Mouse (Mus musculus) neural tube, embryonic 15.5 days (tissue): ENCODE data around the gene Zfp354b. TPM values are rescaled to one million over a fixed set of nuclear protein-coding genes. Genes with fewer than 3 reads are reported as not detected.
A peak's percentile ranks its signal among the peaks of the same experiment; 100 is the strongest.

Source experiments
- ATAC-seq: fragments of 200-750 bp; cut with Nextera tagmentation; 2 replicates; pipeline ENCODE4 v1.8.0; 2017; ENCODE audit warnings: mild to moderate bottlenecking, moderate TSS enrichment, moderate library complexity; ENCODE audit not compliant: low FRiP score
- H3K27ac ChIP-seq: fragments of 300-500 bp; sonication (generic); replicated peaks from 2 replicates; pipeline ENCODE4 v1.5.1; 2015; ENCODE audit warnings: mild to moderate bottlenecking, inconsistent platforms
- H3K27me3 ChIP-seq: fragments of 300-500 bp; sonication (generic); replicated peaks from 2 replicates; pipeline ENCODE4 v1.6.1; 2015; ENCODE audit warnings: inconsistent platforms
- H3K36me3 ChIP-seq: fragments of 300-500 bp; sonication (generic); 2 replicates; pipeline ENCODE4 v1.6.1; 2015; ENCODE audit warnings: inconsistent platforms
- H3K4me1 ChIP-seq: fragments of 300-500 bp; sonication (generic); 2 replicates; pipeline ENCODE4 v1.6.1; 2015; ENCODE audit warnings: inconsistent platforms
- H3K4me2 ChIP-seq: fragments of 300-500 bp; sonication (generic); 2 replicates; pipeline ENCODE4 v1.6.1; 2015; ENCODE audit warnings: inconsistent platforms, mild to moderate bottlenecking, moderate library complexity
- H3K4me3 ChIP-seq: fragments of 300-500 bp; sonication (generic); replicated peaks from 2 replicates; pipeline ENCODE4 v1.5.1; 2015; ENCODE audit warnings: mild to moderate bottlenecking, inconsistent platforms
- H3K9ac ChIP-seq: fragments of 300-500 bp; sonication (generic); replicated peaks from 2 replicates; pipeline ENCODE4 v1.6.1; 2015; ENCODE audit warnings: mild to moderate bottlenecking, inconsistent platforms
- H3K9me3 ChIP-seq: fragments of 300-500 bp; sonication (generic); replicated peaks from 2 replicates; pipeline ENCODE4 v1.6.1; 2016; ENCODE audit warnings: inconsistent platforms
- WGBS: fragments of 180-500 bp; shearing (Covaris S2); methylation state at CpG from one replicate; pipeline ENCODE4 v1.1.7; 2015; ENCODE audit warnings: mixed read lengths; 5-methylcytosine and 5-hydroxymethylcytosine counted together
- polyA plus RNA-seq: library from polyadenylated mRNA; unstranded; fragments of >200 nt; fragmentation: Nextera tagmentation; extraction: Ambion mirVana; gene quantifications from 2 replicates; pipeline ENCODE4 v1.2.1, GENCODE M21; 2015

Zfp354b gene
- polyA plus RNA-seq, 1 experiment from 2014 or later, result 5.2 TPM

GRCm38 (mm10) chr11:50930469-50931014, 891 bp downstream of the Zfp354b start:
- Histone ChIP-seq H3K4me3 (peak overlapping the region; percentile 70), H3K9me3 (no peaks in the 10 kb centered on the region), H3K27ac (peak overlapping the region; percentile 92), H3K4me2 (peak overlapping the region; percentile 76), H3K4me1 (peaks cover 11% of the 10 kb centered on the region), H3K27me3 (no peaks in the 10 kb centered on the region), H3K9ac (peak overlapping the region; percentile 82), H3K36me3 (no peaks in the 10 kb centered on the region)
- ATAC-seq, result peak; percentile 25; the same call in 1 of the 2 replicates
- 27% methylated on average over 14 of the region's 14 CpGs for WGBS

GRCm38 (mm10) chr11:50915671-50916320, 15.6 kb downstream of the Zfp354b start, which contains the start of gene Zfp2:
Gene Zfp2, minus strand, starts transcription at chr11:50916165.
- peaks cover 7% of the 10 kb centered on the region for H3K4me1 ChIP-seq
- 0% methylated on average over 47 of the region's 47 CpGs for WGBS
- H3K9me3 ChIP-seq, result peaks cover 18% of the 10 kb centered on the region
- peaks cover 26% of the 10 kb centered on the region for H3K36me3 ChIP-seq
- peak within 1 kb of the TSS; percentile 94 for H3K27ac ChIP-seq
- ATAC-seq, result peak; percentile 97
- peak within 1 kb of the TSS; percentile 94 for H3K4me3 ChIP-seq
- H3K4me2 ChIP-seq, result peak within 1 kb of the TSS; percentile 56
- peak within 1 kb of the TSS; percentile 97 for H3K9ac ChIP-seq
- no peaks in the 10 kb centered on the region for H3K27me3 ChIP-seq

- peaks cover 39% of the 10 kb centered on the region for H3K36me3 ChIP-seq
- peak overlapping the region; percentile 94; the same call in 1 of the 2 replicates for H3K4me3 ChIP-seq
- peaks cover 31% of the 10 kb centered on the region for H3K9me3 ChIP-seq
- 96% methylated on average over 3 of the region's 3 CpGs for WGBS
- H3K4me2 ChIP-seq, result no peak overlapping the region; the same call in 1 of the 2 replicates
- H3K27me3 ChIP-seq, result no peaks in the 10 kb centered on the region
- H3K27ac ChIP-seq, result no peak overlapping the region
- ATAC-seq, result no peak
- H3K4me1 ChIP-seq, result peaks cover 7% of the 10 kb centered on the region
- no peak overlapping the region for H3K9ac ChIP-seq
Observed at GRCm38 (mm10) chr11:50914461-50914860, 17.0 kb downstream of the Zfp354b start.

- WGBS, result 100% methylated on average over 1 of the region's 1 CpGs
- H3K4me2 ChIP-seq, result no peak overlapping the region
- H3K27me3 ChIP-seq, result no peaks in the 10 kb centered on the region
- no peak overlapping the region for H3K4me3 ChIP-seq
- H3K9me3 ChIP-seq, result peaks cover 39% of the 10 kb centered on the region
- no peak overlapping the region for H3K27ac ChIP-seq
- ATAC-seq, result no peak
- H3K4me1 ChIP-seq, result peaks cover 7% of the 10 kb centered on the region
- peaks cover 51% of the 10 kb centered on the region for H3K36me3 ChIP-seq
- no peak overlapping the region for H3K9ac ChIP-seq
Observed at GRCm38 (mm10) chr11:50913301-50913700, 18.1 kb downstream of the Zfp354b start.

- no peaks in the 10 kb centered on the region for H3K27me3 ChIP-seq
- ATAC-seq, result no peak
- H3K9ac ChIP-seq, result no peak overlapping the region
- H3K36me3 ChIP-seq, result peaks cover 95% of the 10 kb centered on the region
- 85% methylated on average over 5 of the region's 5 CpGs for WGBS
- no peak overlapping the region for H3K4me3 ChIP-seq
- H3K27ac ChIP-seq, result no peak overlapping the region
- H3K9me3 ChIP-seq, result peaks cover 83% of the 10 kb centered on the region
- H3K4me1 ChIP-seq, result no peaks in the 10 kb centered on the region
- H3K4me2 ChIP-seq, result no peak overlapping the region
Observed at GRCm38 (mm10) chr11:50908136-50908535, 23.3 kb downstream of the Zfp354b start.

- H3K27me3 ChIP-seq, result no peaks in the 10 kb centered on the region
- no peak overlapping the region for H3K27ac ChIP-seq
- 88% methylated on average over 1 of the region's 1 CpGs for WGBS
- peaks cover 55% of the 10 kb centered on the region for H3K9me3 ChIP-seq
- H3K4me3 ChIP-seq, result no peak overlapping the region
- no peaks in the 10 kb centered on the region for H3K4me1 ChIP-seq
- H3K9ac ChIP-seq, result no peak overlapping the region
- ATAC-seq, result no peak
- H3K4me2 ChIP-seq, result no peak overlapping the region
- peaks cover 63% of the 10 kb centered on the region for H3K36me3 ChIP-seq
Observed at GRCm38 (mm10) chr11:50897359-50897758, 34.1 kb downstream of the Zfp354b start.

- no peak for ATAC-seq
- H3K4me3 ChIP-seq, result no peak overlapping the region
- no peak overlapping the region for H3K9ac ChIP-seq
- H3K27me3 ChIP-seq, result no peaks in the 10 kb centered on the region
- no peak overlapping the region for H3K4me2 ChIP-seq
- H3K4me1 ChIP-seq, result peaks cover 7% of the 10 kb centered on the region; the same call in 1 of the 2 replicates
- WGBS, result 53% methylated on average over 2 of the region's 2 CpGs
- peaks cover 18% of the 10 kb centered on the region for H3K36me3 ChIP-seq
- H3K9me3 ChIP-seq, result peaks cover 17% of the 10 kb centered on the region; the same call in 1 of the 2 replicates
- H3K27ac ChIP-seq, result no peak overlapping the region
Observed at GRCm38 (mm10) chr11:50892441-50892840, 39.0 kb downstream of the Zfp354b start.

GRCm38 (mm10) chr11:50887390-50888128, 43.9 kb downstream of the Zfp354b start, which contains the start of gene Zfp454:
Gene Zfp454, minus strand, starts transcription at chr11:50887651.
- Histone ChIP-seq H3K36me3 (peaks cover 25% of the 10 kb centered on the region), H3K27me3 (no peaks in the 10 kb centered on the region)
- WGBS, result 6% methylated on average over 26 of the region's 26 CpGs

GRCm38 (mm10) chr11:50886933-50887293, 44.5 kb downstream of the Zfp354b start:
- 0 out of 2 replicates have a peak, but pooled peaks cover under 1% of the 10 kb centered on the region for H3K9me3 ChIP-seq
- H3K9ac ChIP-seq, result peak overlapping the region; percentile 67
- H3K27ac ChIP-seq, result peak overlapping the region; percentile 82
- peak overlapping the region; percentile 81 for H3K4me2 ChIP-seq
- H3K27me3 ChIP-seq, result no peaks in the 10 kb centered on the region
- H3K4me3 ChIP-seq, result peak overlapping the region; percentile 54
- WGBS, result 20% methylated on average over 10 of the region's 10 CpGs
- H3K36me3 ChIP-seq, result peaks cover 31% of the 10 kb centered on the region
- H3K4me1 ChIP-seq, result peaks cover 18% of the 10 kb centered on the region
- ATAC-seq, result peak; percentile 28

More at GRCm38 (mm10) chr11:50887390-50888128, 43.9 kb downstream of the Zfp354b start, which contains the start of gene Zfp454:
- peak; percentile 96 for ATAC-seq
- Histone ChIP-seq H3K4me2 (peak within 1 kb of the TSS; percentile 81), H3K4me1 (peaks cover 18% of the 10 kb centered on the region), H3K4me3 (peak within 1 kb of the TSS; percentile 54), H3K9ac (peak within 1 kb of the TSS; percentile 67), H3K9me3 (0 out of 2 replicates have a peak, but pooled peaks cover 5% of the 10 kb centered on the region), H3K27ac (peak within 1 kb of the TSS; percentile 82)

GRCm38 (mm10) chr11:50886231-50886932, 45.1 kb downstream of the Zfp354b start:
- ATAC-seq, result no peak
- WGBS, result 51% methylated on average over 8 of the region's 8 CpGs
- peak overlapping the region; percentile 67 for H3K9ac ChIP-seq
- peaks cover 36% of the 10 kb centered on the region for H3K36me3 ChIP-seq
- peak overlapping the region; percentile 54 for H3K4me3 ChIP-seq
- H3K27ac ChIP-seq, result no peak overlapping the region; the same call in 1 of the 2 replicates
- H3K27me3 ChIP-seq, result no peaks in the 10 kb centered on the region
- no peaks in the 10 kb centered on the region for H3K9me3 ChIP-seq
- H3K4me1 ChIP-seq, result peaks cover 18% of the 10 kb centered on the region
- peak overlapping the region; percentile 81 for H3K4me2 ChIP-seq

- H3K36me3 ChIP-seq, result peaks cover 59% of the 10 kb centered on the region
Observed at GRCm38 (mm10) chr11:50883756-50884155, 47.7 kb downstream of the Zfp354b start.

More at GRCm38 (mm10) chr11:50883756-50884155, 47.7 kb downstream of the Zfp354b start:
- no peak overlapping the region for H3K4me2 ChIP-seq
- H3K9me3 ChIP-seq, result no peaks in the 10 kb centered on the region
- no peak overlapping the region for H3K27ac ChIP-seq
- 83% methylated on average over 3 of the region's 3 CpGs for WGBS
- no peaks in the 10 kb centered on the region for H3K27me3 ChIP-seq
- no peak overlapping the region for H3K9ac ChIP-seq
- no peak overlapping the region for H3K4me3 ChIP-seq
- peaks cover 18% of the 10 kb centered on the region for H3K4me1 ChIP-seq
- no peak for ATAC-seq
